10 mouse cellular contexts compared by ENCODE assay signal in the genomic region with DNA sequence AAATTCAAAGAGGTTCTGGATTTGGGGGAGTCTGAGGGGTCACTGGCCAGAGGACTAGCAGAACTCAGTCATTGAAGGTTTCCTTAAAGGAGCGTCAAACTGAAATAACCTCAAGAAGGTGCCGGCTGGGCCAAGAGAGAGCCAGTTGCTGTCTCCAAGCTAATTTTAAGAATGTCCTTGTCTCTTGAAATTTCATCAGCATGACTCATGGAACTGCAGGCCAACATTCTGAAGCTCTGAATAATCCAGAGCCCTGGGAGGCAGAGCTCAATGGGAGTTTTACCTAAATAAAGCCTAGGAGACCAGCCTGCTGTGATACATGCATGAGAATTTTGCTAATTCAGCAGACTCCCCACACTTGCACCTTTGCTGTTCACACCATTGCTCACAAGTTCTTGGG. TPM values are rescaled to one million over a fixed set of nuclear protein-coding genes. Genes with fewer than 3 reads are reported as not detected.
DNase-seq lines count a peak whose midpoint lies in the region; ATAC-seq and TF ChIP-seq lines count a peak whose summit lies in the region.
"Had no signal": no experiment of that assay in that cellular context is flagged by ENCODE, and none has a peak within 500 bp of the region (broad histone marks: within the 10 kb centered on the region; RNA-seq: fewer than 3 reads in every experiment).

No protein-coding gene starts in this region.

- WGBS in heart, embryonic 14.5 days = 29% methylated on average over 2 of the region's 2 CpGs
- WGBS in limb, embryonic 10.5 days = 96% methylated on average over 2 of the region's 2 CpGs
- WGBS in forebrain, embryonic 15.5 days = 92% methylated on average over 2 of the region's 2 CpGs

- H3K36me3 ChIP-seq in heart, embryonic 14.5 days (ENCODE audit: control insufficient read depth, insufficient read depth, low read length) = no peaks in the 10 kb centered on the region
- no peaks in the 10 kb centered on the region for H3K36me3 ChIP-seq in myocyte (ENCODE audit: control insufficient read depth, insufficient read depth)
- no peaks in the 10 kb centered on the region for H3K36me3 ChIP-seq in limb, embryonic 10.5 days
- H3K36me3 ChIP-seq in forebrain, embryonic 15.5 days = no peaks in the 10 kb centered on the region
- H3K36me3 ChIP-seq: embryonic facial prominence, embryonic 13.5 days; hindbrain, embryonic 15.5 days had no signal

- peaks cover 8 to 21% of the 10 kb centered on the region in 2 experiments for H3K4me1 ChIP-seq in heart, embryonic 14.5 days (ENCODE audit: control insufficient read depth in 2 of 2, insufficient read depth in 2 of 2, low read length in 2 of 2)
- H3K4me1 ChIP-seq in limb, embryonic 10.5 days = 0 out of 2 replicates have a peak, but pooled peaks cover 2% of the 10 kb centered on the region
- H3K4me1 ChIP-seq in forebrain, embryonic 15.5 days = no peaks in the 10 kb centered on the region
- H3K4me1 ChIP-seq: hindbrain, embryonic 15.5 days had no signal

- H3K27me3 ChIP-seq in heart, embryonic 14.5 days (ENCODE audit: control insufficient read depth, insufficient read depth, low read length) = no peaks in the 10 kb centered on the region
- no peaks in the 10 kb centered on the region for H3K27me3 ChIP-seq in myocyte (ENCODE audit: control insufficient read depth, insufficient read depth, insufficient read length)
- H3K27me3 ChIP-seq in limb, embryonic 10.5 days (ENCODE audit: low read depth, poor library complexity, severe bottlenecking) = no peaks in the 10 kb centered on the region
- no peaks in the 10 kb centered on the region for H3K27me3 ChIP-seq in forebrain, embryonic 15.5 days
- H3K27me3 ChIP-seq: embryonic facial prominence, embryonic 13.5 days; hindbrain, embryonic 15.5 days had no signal

- H3K4me2 ChIP-seq in heart, embryonic 14.5 days (ENCODE audit: low read length) = no peak overlapping the region
- H3K4me2 ChIP-seq in myocyte (ENCODE audit: low read depth) = peak overlapping the region; percentile 43
- H3K4me2 ChIP-seq in forebrain, embryonic 15.5 days (replicated peaks) = no peak overlapping the region
- H3K4me2 ChIP-seq: embryonic facial prominence, embryonic 13.5 days; hindbrain, embryonic 15.5 days had no signal

- DNase-seq in ovary, adult 18-20 months (ENCODE audit: low spot score) = peak; percentile 38
- DNase-seq in ovary, postnatal 10 days (ENCODE audit: low spot score) = no peak
- peak; percentile 91 for DNase-seq in brain, adult 2 months (ENCODE audit: low read depth, low spot score)
- DNase-seq in limb, embryonic 10.5 days (ENCODE audit: low spot score) = no peak
- DNase-seq in cerebellum, adult 11-12 months = no peak

- no peaks in the 10 kb centered on the region for H3K79me2 ChIP-seq in myocyte (ENCODE audit: control insufficient read depth, insufficient read depth)

- no peaks in the 10 kb centered on the region for H3K9me3 ChIP-seq in heart, embryonic 14.5 days (ENCODE audit: control insufficient read depth, low read length)
- no peaks in the 10 kb centered on the region for H3K9me3 ChIP-seq in limb, embryonic 10.5 days (replicated peaks)
- H3K9me3 ChIP-seq in forebrain, embryonic 15.5 days = no peaks in the 10 kb centered on the region
- H3K9me3 ChIP-seq: embryonic facial prominence, embryonic 13.5 days; hindbrain, embryonic 15.5 days had no signal

- H3ac ChIP-seq in myocyte (ENCODE audit: control insufficient read depth, insufficient read length) = no peak overlapping the region

- H3K4me3 ChIP-seq in heart, embryonic 14.5 days (ENCODE audit: control insufficient read depth in 1 of 2, insufficient read depth in 1 of 2, low read depth in 1 of 2, low read length in 2 of 2) = no peak overlapping the region
- H3K4me3 ChIP-seq in myocyte = no peak overlapping the region
- no peak overlapping the region for H3K4me3 ChIP-seq in limb, embryonic 10.5 days
- no peak overlapping the region for H3K4me3 ChIP-seq in forebrain, embryonic 15.5 days
- H3K4me3 ChIP-seq: embryonic facial prominence, embryonic 13.5 days; hindbrain, embryonic 15.5 days had no signal

- no peak overlapping the region for H3K9ac ChIP-seq in heart, embryonic 14.5 days (ENCODE audit: low read length)
- H3K9ac ChIP-seq in forebrain, embryonic 15.5 days (replicated peaks) = no peak overlapping the region
- H3K9ac ChIP-seq: embryonic facial prominence, embryonic 13.5 days; hindbrain, embryonic 15.5 days had no signal

- no peak for TF ChIP-seq POLR2A in myocyte (IDR thresholded peaks at IDR 0.05; ENCODE audit: insufficient read length, low read depth)

- peak overlapping the region; percentile 2 to 24; a peak in 2 of 4 replicates for H3K27ac ChIP-seq in heart, embryonic 14.5 days (replicated peaks in 1 of 2; ENCODE audit: control insufficient read depth in 1 of 2, insufficient read depth in 1 of 2, low read depth in 2 of 2, low read length in 2 of 2)
- H3K27ac ChIP-seq in limb, embryonic 10.5 days = no peak overlapping the region
- no peak overlapping the region for H3K27ac ChIP-seq in forebrain, embryonic 15.5 days (replicated peaks)
- H3K27ac ChIP-seq: embryonic facial prominence, embryonic 13.5 days; hindbrain, embryonic 15.5 days had no signal

- ATAC-seq in heart, embryonic 14.5 days (ENCODE audit: insufficient number of reproducible peaks, insufficient read depth, low FRiP score, low read depth) = no peak
- no peak for ATAC-seq in forebrain, embryonic 15.5 days (replicated peaks)

TF ChIP-seq in myocyte, 11 proteins besides CTCF, POLR2A, EP300 and RAD21:
- TF ChIP-seq CEBPB (IDR thresholded peaks at IDR 0.05; ENCODE audit: insufficient read depth, poor library complexity, severe bottlenecking) (peak; percentile 48; the same call in 1 of the 2 replicates), MYOD1 (IDR thresholded peaks at IDR 0.05; ENCODE audit: control insufficient read depth in 1 of 3, insufficient read length in 2 of 3, low read depth in 2 of 3) (no peak), REST (IDR thresholded peaks at IDR 0.05; ENCODE audit: insufficient read depth, insufficient read length) (no peak), POLR2AphosphoS2 (IDR thresholded peaks at IDR 0.05; ENCODE audit: insufficient read length, low read depth) (no peak)

RNA-seq across cellular contexts. Expression of gene Prss23, which starts 36.5 kb away (rescaled TPM):
- 30.1 and 38.0 TPM in 2 replicates for polyA plus RNA-seq in heart, embryonic 14.5 days (2014; fragmentation: Nextera tagmentation; extraction: Ambion mirVana)
- 98.5 TPM for polyA plus RNA-seq in myocyte (2012; fragmentation: generic; extraction: Trizol)
- polyA plus RNA-seq in limb, embryonic 10.5 days (2016; fragmentation: Nextera tagmentation; extraction: Ambion mirVana) = 10.7 and 12.0 TPM in 2 replicates
- polyA plus RNA-seq in forebrain, embryonic 15.5 days (2015; fragmentation: Nextera tagmentation; extraction: Ambion mirVana) = 10.6 and 12.5 TPM in 2 replicates

Comparison
In these comparisons a context has a peak if more than half of its experiments do, and no peak if none do; other contexts are left out.
1. DNase-seq: peak in ovary, adult 18-20 months (single experiment) and brain, adult 2 months (single experiment); none in ovary, postnatal 10 days (single experiment), limb, embryonic 10.5 days (single experiment) and cerebellum, adult 11-12 months (single experiment).
2. H3K27ac ChIP-seq: peak in heart, embryonic 14.5 days (2 of 2); none in limb, embryonic 10.5 days (single experiment) and forebrain, embryonic 15.5 days (single experiment).